Mouse (Mus musculus) left cerebral cortex, adult 11 months (tissue): ENCODE results near the gene Sec1.

Experiments used
- DNase-seq: peaks from one replicate; pipeline ENCODE4 v3.0.0; 2022; ENCODE audit warnings: low spot score

Sec1 gene

DNA sequence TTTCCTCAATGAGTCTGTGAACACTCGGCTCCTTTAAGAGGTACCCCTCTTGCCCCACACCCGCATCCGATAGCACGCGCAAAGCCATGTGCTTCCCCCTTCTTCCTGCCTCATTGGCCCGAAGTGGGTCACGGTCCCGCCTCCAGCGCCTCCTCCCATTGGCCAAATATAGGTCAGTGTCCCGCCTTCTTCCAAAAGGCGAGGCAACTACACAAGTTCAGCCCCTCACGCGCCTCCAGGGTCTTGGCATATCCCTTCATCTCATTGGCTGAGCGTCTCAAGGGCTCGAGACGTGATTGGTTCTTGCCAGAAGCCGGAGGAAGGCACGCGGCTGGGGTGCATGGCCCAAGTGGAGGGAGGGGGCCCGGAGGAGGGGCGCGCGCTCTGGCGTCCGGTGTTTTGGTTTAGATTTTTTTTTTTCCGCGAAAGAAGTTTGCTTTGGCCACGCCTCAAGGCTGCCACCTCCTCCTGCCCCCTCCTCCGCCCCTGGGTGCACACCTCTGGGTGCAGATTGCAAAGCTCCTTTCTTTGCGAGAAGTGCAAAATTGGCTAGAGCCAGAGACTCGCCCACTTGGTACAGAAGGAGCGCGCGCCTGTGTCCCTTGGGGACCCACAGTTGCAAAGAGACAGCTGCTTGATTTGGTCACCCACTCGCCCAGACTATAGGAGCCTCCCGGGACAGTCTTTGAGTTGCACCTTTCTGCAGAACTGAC, 10.7 kb upstream of the Sec1 start, which contains the start of gene Dbp:
Dbp (plus strand) TSS at position 359 of the 713 bp plus-strand sequence.
- peak; percentile 100 for DNase-seq

GRCm38 (mm10) chr7:45704046-45704559, 9.9 kb upstream of the Sec1 start:
- peak; percentile 89 for DNase-seq

- DNase-seq: no peak
These were observed 9.4 kb upstream of the Sec1 start for GRCm38 (mm10) chr7:45703521-45704033.

- no peak for DNase-seq
These were observed 8.8 kb upstream of the Sec1 start for GRCm38 (mm10) chr7:45702809-45703520.

DNA sequence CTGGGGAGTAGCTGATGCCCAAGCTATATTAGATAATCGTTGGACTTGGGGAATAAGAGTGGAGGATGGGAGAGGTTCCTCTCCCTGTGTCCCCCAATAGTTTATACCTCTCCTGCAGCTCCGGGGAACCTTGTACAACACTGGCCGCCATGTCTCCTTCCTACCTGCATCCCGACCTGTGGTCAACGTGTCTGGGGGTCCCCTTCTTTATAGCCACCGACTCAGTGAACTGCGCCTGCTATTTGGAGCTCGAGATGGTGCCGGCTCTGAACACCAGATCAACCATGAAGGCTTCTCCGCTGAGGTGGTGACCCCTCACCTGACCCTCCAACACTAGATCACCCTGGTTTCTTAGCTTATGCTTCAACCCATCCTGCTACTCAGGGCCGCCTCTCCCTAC, 8.1 kb upstream of the Sec1 start:
- DNase-seq: no peak

- no peak for DNase-seq
These were observed 7.4 kb upstream of the Sec1 start for GRCm38 (mm10) chr7:45701607-45702006.

DNA sequence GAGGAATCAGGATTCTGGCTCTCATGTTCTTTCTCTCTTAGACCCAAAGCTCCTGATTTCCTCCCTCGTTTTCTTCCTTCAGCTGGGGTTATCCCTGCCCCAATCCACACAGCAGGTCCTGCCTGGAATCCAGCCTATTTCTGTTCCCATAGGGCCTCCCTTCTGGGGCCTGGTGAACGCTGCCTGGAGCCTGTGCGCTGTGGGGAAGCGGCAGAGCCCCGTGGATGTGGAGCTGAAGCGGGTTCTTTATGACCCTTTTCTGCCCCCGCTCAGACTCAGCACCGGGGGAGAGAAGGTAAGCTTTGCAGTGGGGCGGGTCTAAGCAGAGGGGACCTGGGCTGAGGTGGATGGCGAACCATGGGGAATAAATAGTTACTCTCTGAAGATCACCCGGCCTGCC, 6.9 kb upstream of the Sec1 start:
- DNase-seq: no peak

DNA sequence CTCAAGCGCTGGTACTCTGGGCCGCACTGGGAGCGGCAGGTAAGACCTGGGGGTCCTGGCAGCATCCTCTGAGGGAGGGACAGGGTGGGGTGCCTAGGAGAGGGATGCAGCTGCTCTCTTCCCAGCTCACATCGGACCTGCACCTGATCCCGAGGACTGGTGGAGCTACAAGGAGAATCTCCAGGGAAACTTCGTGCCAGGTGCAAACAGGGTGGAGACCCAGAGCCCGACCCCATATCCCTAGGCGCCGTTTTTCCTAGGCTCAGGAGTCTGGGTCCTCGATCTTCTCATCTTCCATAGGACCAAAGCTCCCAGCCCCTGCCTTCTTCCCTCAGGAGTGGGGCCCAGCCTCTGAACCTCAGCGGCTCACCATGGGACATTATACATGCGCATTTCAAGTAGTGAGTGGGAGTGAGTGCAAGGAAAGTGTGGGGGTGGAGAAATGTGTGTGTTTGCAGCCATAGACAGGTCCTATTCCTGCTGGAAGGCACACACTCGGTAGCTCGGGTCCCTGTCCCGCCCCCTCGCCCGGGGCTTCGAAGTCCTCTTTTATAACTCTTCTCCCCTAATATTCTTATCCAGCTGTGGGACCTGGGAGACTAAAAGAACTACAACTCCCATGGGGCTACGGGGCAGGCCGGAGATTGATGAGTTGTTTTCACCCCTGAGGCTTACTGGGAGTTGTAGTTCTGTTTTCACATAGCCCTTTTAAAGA, 6.3 kb upstream of the Sec1 start:
- peak; percentile 87 for DNase-seq

DNA sequence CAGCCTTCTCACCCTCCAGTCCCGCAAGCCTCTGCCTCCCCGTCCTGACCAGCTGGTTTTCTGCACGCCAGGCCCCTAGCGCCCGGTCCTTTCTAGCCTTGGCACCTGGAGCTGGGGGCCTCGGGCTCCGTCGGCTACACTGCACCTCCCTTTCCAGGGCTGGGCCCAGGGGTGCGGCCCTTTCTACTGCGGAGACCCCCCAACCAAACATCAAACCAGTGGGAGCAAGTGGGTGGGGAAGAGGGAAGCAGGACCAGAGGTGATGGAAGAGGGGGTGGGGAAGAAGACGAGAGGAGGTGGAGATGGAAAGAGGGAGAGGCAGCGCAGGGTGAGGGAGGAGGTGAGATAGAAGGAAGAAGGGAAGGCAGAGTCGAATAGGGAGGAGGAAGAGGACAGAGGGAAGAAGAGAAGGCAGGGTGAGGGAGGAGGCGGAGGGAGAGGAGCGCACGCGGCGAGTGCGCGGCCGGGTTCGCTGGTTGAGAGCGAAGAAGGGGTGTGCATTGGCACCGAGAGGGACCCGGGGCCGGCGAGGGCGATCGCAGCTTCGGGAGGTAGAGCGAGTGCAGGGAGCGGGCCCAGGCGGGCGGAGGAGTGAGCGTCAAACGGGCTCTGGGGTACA, 5.4 kb upstream of the Sec1 start, which contains the start of gene Car11:
Car11 (plus strand) TSS at position 321 of the 619 bp plus-strand sequence.
- no peak for DNase-seq

DNA sequence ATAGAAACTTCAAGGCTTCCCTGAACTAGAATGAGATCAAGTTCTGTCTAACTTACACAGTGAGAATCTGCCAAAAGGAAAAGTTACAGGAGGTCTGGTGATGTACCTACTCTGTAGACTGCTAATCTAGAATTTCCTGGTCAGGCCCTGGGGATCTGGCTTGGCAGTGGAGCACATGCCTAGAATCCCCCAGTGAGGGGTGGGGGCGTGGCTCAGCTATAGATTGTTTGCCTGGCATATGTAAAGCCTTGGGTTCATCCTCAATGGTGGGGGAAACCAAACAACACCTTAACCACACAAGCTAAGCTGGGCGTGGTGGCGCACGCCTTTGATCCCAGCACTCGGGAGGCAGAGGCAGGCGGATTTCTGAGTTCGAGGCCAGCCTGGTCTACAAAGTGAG, 3.7 kb upstream of the Sec1 start:
- DNase-seq: no peak

DNA sequence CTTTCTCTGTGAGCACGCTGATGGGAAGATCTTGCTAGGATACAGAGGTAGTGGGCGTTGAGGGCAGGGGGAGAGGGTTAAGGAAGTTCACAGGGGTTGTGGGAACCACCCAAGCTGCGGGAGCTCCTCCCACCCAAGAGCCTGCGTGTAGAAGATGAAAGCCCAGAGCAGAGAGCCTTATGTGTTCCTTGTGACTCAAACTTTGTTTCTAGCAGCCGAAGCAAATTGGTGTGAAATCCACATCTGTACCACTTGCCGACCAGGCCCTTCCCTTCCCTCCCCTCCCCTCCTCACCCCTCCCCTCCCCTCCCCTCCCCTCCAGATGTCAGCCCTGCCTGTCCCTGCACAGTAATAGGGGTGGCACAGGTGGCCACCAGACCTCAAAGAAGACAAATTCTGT, 896 bp upstream of the Sec1 start:
- DNase-seq: no peak

- DNase-seq: no peak
These were observed 1.8 kb downstream of the Sec1 start for GRCm38 (mm10) chr7:45692364-45692763.

- no peak for DNase-seq
These were observed 4.4 kb downstream of the Sec1 start for GRCm38 (mm10) chr7:45689800-45690199.

- no peak for DNase-seq
These were observed 5.1 kb downstream of the Sec1 start for GRCm38 (mm10) chr7:45689099-45689498.

DNA sequence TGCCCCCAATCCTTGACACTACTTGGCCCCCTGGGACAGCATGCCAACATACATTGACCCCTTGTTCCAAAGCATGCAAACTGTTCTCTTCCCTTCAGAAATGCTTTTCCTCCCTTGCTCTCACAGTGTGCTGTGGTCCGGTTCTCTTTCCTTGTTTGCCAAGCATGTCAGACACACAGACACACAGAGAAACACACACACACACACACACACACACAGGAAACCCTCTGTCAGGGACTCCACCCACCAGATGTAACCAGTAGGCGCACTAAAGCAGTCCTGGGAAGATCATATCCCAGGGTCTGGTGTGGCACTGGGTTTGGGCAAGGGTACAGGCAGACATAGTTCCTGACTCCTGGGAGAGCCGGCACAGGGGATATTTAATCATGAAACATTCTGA, 7.4 kb downstream of the Sec1 start:
- no peak for DNase-seq

DNA sequence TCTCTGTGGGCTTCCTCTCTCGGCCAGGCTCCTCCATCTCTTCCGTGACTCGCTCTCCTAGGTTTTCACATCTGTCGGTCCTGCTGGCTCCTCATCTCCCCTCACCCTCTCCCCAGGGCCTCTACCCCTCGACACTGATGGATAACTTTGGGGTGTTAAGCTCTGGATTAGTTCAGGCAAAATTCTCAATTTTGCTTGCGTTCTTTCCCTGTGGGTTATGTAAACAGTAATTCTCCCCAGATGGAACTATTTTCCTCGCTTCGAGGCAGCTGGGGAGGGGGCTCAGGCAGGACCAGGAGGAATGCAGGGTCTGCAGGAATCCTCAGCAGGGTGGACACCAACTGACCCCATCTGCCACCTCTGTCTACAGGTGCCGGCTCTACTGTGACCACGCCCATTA, 8.4 kb downstream of the Sec1 start:
- no peak for DNase-seq

- DNase-seq: no peak
These were observed 10.7 kb downstream of the Sec1 start, which contains the start of gene Ntn5 for GRCm38 (mm10) chr7:45683396-45684050. Gene Ntn5 (plus strand): TSS chr7:45684022.

GRCm38 (mm10) chr7:45682144-45683126, 11.8 kb downstream of the Sec1 start:
- DNase-seq: peak; percentile 81

- no peak for DNase-seq
These were observed 13.0 kb downstream of the Sec1 start for GRCm38 (mm10) chr7:45681046-45681736.
